Mouse (Mus musculus): ENCODE results near the gene Ankrd13a.

GRCm38 (mm10) chr5:114766686-114767085 lies 7.8 kb upstream of the Ankrd13a start:
- TF ChIP-seq CTCF (IDR thresholded peaks at IDR 0.05; ENCODE audit: low read depth) (no peak), EP300 (IDR thresholded peaks at IDR 0.05; ENCODE audit: low read depth) (no peak)
